Mouse (Mus musculus): Measurements from ENCODE around the gene Oas1d.

The Oas1d gene

GRCm38 (mm10) chr5:120969703-120970102, 55.4 kb downstream of the Oas1d start:
- no peak for DNase-seq (ENCODE audit: low spot score)

Measured in adipocyte (in vitro differentiated cells).